24 mouse cellular contexts compared by ENCODE assay signal in genomic region chr8:11834691-11835090, GRCm38 (mm10). TPM values are rescaled to one million over a fixed set of nuclear protein-coding genes. Genes with fewer than 3 reads are reported as not detected.
"Had no signal": no experiment of that assay in that cellular context is flagged by ENCODE, and none has a peak within 500 bp of the region (broad histone marks: within the 10 kb centered on the region; RNA-seq: fewer than 3 reads in every experiment).

No protein-coding gene starts in this region.

- H3K9me3 ChIP-seq: liver, embryonic 15.5 days; lung, embryonic 15.5 days; megakaryocyte, embryonic 14.5 days; midbrain, embryonic 12.5 days; neural tube, embryonic 12.5 days; stomach, embryonic 15.5 days had no signal

- H3K4me1 ChIP-seq: lung, embryonic 15.5 days; stomach, embryonic 15.5 days had no signal

- ATAC-seq: liver, postnatal 0 days; lung, postnatal 0 days had no signal

- H3K27ac ChIP-seq: liver, embryonic 15.5 days; lung, embryonic 15.5 days; macrophage; midbrain, embryonic 12.5 days; neural tube, embryonic 12.5 days; stomach, embryonic 15.5 days; stomach, postnatal 0 days had no signal

- H3K27me3 ChIP-seq: liver, embryonic 15.5 days; lung, embryonic 15.5 days; megakaryocyte, embryonic 14.5 days; midbrain, embryonic 12.5 days; neural tube, embryonic 12.5 days; stomach, embryonic 15.5 days had no signal

- DNase-seq: liver, postnatal 0 days; lung, adult 2 months; lung, postnatal 14 days; lung, postnatal 36 days; midbrain, embryonic 14.5 days; right cerebral cortex, postnatal 14 days; thymus, adult 2 months; thymus, postnatal 25 days; thymus, postnatal 4 days had no signal

- H3K9ac ChIP-seq: liver, embryonic 15.5 days; liver, postnatal 0 days; lung, embryonic 15.5 days; midbrain, embryonic 12.5 days; neural tube, embryonic 12.5 days; stomach, embryonic 15.5 days had no signal

- H3K4me3 ChIP-seq: liver, embryonic 15.5 days; lung, embryonic 15.5 days; megakaryocyte, embryonic 14.5 days; midbrain, embryonic 12.5 days; neural tube, embryonic 12.5 days; stomach, embryonic 15.5 days had no signal

- H3K4me2 ChIP-seq: liver, embryonic 15.5 days; lung, embryonic 15.5 days; midbrain, embryonic 12.5 days; neural tube, embryonic 12.5 days; stomach, embryonic 15.5 days had no signal

RNA-seq across cellular contexts. Expression of gene Tex29, which starts 5.6 kb away (rescaled TPM):
- total RNA-seq: megakaryocyte progenitor cell, adult 5-6 weeks; midbrain, postnatal 0 days; monocyte, adult 5-6 weeks; neutrophil, adult 5-6 weeks had no signal
- polyA plus RNA-seq: liver, embryonic 15.5 days; liver, postnatal 0 days; lung, adult 2 months; lung, embryonic 15.5 days; macrophage; midbrain, embryonic 14.5 days; midbrain, postnatal 0 days; spleen, adult 2 months; stomach, embryonic 15.5 days; stomach, postnatal 0 days; thymus, adult 2 months; urinary bladder, adult 2 months had no signal
